Mouse (Mus musculus): ENCODE data around the gene Obscn.

Obscn gene

GRCm38 (mm10) chr11:59141772-59142370 is 5.7 kb upstream of the Obscn start:
- peak; percentile 8 for DNase-seq (ENCODE audit: low read depth)

DNA sequence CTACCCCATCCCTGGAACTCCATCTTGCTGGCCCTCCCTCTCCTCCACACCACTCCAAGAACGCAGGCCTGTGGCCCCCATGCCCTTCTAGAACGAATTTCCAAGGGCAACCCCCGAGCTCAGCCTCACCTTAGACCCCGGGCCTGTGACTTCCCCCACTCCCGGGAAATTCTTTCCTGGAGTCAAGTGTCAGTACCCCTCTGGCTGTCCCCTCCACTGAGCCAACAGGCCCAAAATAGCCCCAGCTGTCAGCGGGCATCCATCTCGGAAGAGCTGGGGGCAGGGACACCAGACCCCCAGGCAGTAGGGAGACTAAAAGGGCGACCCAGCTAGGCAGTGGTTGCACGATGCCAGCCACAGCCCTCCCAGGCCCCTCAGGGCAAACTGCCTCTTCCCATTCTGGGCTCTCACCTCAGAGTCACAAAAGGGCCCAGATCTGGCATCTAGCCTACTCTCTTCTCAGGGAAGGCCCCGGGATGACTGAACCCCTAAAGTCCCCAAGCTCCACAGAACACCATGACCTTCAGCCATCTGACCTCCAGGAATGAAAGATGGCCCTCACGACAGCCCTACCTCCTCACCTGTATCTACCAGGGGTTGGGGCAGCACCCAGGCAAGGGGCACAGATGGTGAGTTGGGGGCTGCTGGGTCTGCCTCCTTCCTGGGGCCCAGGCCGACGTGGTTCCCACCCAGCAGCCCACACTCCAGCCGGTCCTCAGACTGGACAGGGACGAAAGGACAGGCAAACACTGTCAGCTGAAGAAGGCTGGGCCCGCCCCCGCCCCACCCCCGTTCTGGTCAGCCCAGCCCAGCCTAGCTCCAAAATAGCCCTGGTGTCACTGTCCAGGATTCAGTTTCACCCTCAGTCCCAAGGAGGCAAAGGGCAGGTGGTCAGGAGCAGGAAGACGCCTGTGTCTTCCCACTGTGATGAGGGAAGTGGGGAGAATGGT is 2.6 kb upstream of the Obscn start:
- no peak for DNase-seq (ENCODE audit: low read depth)

DNA sequence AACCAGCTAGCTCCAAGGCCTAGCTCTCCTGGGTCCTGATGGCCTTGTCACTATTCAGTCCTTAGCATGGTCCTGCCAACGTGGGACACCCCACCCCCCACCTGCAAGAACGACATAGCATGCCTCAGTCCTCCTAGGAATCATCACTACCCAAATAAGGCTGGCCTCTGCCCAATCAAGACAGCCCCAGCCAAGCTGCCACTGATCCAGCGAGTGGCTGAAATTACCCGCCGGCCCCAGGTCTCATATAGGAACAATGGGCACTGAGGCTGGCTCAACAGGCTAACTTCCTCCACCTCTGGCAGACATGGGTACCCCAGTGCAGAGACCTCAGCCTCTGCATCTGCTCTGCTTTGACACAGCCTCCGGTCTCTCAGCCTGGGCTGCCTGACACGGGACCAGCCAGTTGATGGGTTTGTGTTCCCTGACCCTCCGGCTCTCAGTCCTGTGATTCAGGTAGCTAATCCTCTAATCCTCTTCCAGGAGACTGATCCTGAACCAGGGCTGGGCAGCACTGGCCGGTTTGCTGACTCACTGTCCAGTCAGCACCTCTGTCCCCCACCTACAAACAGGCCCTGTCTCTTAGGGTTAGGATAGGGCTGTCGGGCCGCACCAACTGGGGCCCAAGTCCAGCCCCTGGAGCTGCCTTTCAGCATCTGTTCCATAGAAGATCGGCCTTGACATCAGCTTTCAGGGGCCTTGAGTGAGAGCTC is 948 bp upstream of the Obscn start:
- DNase-seq (ENCODE audit: low read depth), result no peak

- no peak for DNase-seq (ENCODE audit: low read depth)
Measured at GRCm38 (mm10) chr11:59135051-59135820, 966 bp downstream of the Obscn start.

DNA sequence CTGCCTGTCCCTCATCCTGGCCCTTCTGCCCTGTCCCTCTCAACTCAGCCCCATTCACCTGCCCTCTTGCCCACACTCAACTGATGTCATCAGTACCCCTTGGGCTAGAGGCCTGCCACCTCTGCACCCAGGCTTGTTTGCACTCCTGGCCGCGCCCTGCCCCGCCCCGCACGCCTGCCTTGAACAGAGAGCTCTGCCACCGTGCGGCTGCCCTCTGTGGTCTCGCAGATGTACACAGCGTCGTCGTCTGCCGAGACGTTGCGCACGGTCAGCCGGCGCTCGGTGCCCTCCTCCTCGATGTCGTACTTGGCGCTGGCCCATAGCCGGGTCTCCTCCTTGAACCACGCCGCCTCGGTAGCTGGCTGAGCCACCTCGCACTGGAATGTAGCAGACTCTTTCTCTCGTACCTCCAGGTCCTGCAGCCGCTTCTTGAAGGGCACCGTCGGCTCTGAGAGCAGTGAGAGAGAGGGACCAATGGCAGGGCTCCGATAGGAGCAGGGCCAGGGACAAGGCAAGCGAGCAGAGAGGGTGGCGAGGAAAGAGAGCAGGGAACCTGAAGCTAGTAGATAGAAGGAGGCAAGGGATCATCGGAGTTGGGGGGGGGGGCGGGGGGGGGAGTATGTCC is 1.7 kb downstream of the Obscn start:
- no peak for DNase-seq (ENCODE audit: low read depth)

DNA sequence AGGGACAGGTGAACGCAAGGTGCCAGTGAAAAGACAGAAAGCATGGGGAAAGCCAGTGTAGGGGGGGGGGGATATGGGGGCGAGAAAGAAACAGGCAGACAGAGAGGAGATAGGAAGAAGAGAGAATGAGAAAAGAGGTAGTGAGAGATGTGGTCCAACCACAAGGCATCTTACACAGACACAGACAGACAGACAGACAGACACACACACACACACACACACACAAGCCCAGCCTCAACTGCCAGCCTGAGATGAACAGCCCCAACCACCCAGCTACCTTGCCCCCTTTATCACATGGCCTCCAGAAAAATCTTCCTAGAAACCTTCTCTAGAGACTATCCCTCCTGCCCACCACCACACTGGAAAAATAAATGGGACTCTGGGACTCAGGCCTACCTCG is 4.1 kb downstream of the Obscn start:
- no peak for DNase-seq (ENCODE audit: low read depth)

- no peak for DNase-seq (ENCODE audit: low read depth)
Measured at GRCm38 (mm10) chr11:59131348-59131919, 4.8 kb downstream of the Obscn start.

DNA sequence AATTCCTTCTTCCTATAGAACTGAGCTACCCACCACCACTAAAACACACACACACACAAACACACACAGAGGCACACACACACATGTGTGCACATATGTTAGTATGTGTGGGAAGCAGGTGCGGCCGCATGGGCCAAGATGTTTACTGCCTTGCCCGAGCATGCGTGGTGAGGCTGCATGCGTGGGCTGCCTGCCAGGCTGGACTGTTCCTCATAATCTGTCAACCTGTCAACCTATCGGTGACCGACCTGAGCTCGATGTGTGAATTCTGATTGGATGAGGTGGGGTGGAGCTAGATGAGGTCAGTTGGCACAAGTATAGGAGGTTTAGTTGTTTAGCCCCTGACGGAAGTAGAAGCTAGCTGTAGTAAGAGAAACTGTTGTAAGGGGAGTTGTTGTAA is 5.4 kb downstream of the Obscn start:
- no peak for DNase-seq (ENCODE audit: low read depth)

DNA sequence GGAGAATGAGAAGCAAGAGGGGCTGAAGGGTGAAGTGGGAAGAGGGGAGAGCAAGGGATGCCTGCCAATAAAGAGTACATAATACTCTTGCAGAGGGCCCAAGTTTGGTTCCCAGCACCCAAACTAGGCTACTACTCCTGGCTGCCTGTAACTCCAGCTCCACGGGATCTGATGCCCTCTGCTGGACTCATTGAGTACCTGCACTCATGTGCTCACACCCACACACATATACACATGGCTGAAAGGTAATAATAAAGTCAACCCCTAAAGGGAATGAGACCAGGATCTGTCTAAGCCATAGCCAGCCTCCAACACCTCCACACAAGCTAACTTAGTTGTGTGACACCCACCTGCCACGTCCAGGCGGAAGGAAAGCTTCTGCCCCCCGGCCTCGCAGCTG is 30.3 kb downstream of the Obscn start:
- DNase-seq (ENCODE audit: low read depth), result no peak

GRCm38 (mm10) chr11:59102324-59102723 is 33.9 kb downstream of the Obscn start:
- DNase-seq (ENCODE audit: low read depth), result no peak

GRCm38 (mm10) chr11:59098339-59098738 is 37.9 kb downstream of the Obscn start:
- peak; percentile 76 for DNase-seq (ENCODE audit: low read depth)

DNA sequence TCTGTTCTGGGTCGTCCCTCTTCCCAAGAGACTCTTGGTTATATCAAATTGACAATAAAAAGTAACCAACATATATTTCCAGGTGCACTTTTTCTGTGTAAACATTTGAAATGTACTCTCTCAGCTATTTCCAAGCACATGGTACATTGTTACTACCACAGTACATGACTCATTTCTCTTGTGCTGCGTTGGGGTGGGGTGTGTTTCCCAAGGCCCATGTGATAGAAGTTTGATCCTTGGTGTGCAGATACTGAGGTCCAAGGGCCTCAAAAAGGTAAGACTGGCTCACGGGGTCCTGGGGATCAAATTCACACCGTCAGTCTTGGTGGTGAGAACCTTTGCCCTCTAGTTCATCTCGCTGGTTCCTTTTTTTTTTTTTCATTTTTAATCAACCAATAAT is 38.4 kb downstream of the Obscn start:
- peak; percentile 29 for DNase-seq (ENCODE audit: low read depth)

DNA sequence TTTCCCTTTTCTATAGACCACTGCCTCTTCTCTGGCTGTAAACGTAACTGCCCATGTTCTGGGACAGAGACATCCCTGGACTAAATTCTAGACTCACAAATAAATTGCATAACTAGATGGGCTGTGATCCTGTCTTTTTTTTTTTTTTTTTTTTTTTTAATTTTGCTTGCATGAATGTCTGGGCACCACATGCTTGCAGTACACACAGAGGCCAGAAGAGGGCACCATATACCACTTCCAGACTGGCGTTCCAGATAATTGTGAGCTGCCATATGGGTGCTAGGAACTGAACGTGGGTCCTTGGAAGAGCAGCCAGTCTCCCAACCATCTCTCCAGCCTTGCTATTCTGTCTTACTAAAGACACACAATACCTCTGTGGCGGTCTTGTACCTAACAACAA is 42.0 kb downstream of the Obscn start:
- peak; percentile 36 for DNase-seq (ENCODE audit: low read depth)

DNA sequence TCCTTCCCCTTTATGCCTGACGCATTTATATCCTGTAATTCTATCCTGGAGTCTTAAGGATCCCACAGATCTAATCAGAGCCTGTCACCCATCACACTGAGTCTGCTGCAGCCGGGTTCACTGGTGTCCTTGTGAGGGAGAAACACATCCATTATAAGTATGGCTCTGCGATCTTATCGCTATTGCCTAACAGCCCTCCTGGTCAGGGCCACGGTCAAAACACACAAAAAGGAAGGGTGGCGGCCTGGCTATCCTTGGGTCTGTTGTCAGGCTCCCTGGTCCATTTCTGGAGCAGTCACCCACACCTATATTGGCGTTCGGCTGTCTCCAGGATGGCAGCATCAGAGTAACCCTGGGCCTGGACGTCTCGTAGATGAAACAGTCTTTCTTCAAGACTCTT is 48.6 kb downstream of the Obscn start:
- no peak for DNase-seq (ENCODE audit: low read depth)

DNA sequence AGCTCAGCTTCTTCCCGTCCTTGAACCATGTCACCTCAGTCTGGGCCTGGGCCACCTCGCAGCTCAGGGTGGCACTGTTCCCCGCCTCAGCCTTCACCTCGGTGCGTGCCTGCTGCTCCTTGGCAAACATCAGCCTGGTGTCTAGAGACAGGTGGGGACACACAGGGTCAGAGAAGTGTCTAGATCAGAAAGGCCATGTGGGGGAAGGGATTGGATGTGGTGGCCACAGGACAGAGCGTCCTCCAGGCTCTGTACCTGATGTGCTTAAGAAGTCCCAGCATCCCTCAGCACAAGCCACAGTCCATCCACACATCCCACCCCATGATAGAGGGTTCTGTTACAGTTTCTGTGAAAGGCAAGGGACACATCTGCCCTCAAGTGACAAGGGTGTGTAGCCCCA is 51.0 kb downstream of the Obscn start:
- no peak for DNase-seq (ENCODE audit: low read depth)

DNA sequence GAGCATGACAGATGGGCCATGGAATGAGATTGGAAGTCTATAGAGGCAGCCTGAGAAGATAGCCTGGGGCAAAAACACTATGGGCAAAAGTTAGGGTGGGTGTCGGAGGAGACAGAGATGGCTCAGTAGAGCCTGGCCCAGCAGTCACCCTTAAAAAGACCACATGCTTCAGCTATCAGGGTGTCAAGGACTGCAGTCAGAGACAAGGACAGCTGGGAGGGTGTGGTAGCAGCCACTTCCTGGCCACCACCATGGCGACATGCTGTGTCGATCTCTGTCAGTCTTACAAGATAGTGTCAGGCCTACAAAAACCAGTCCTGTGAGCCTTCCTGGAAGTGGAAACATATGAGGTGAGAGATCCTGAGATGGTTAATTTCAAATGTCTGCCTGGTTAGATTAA is 53.1 kb downstream of the Obscn start:
- peak; percentile 29 for DNase-seq (ENCODE audit: low read depth)

- no peak for DNase-seq (ENCODE audit: low read depth)
Measured at GRCm38 (mm10) chr11:59078311-59078710, 57.9 kb downstream of the Obscn start.

- no peak for DNase-seq (ENCODE audit: low read depth)
Measured at GRCm38 (mm10) chr11:59070321-59070720, 65.9 kb downstream of the Obscn start.

DNA sequence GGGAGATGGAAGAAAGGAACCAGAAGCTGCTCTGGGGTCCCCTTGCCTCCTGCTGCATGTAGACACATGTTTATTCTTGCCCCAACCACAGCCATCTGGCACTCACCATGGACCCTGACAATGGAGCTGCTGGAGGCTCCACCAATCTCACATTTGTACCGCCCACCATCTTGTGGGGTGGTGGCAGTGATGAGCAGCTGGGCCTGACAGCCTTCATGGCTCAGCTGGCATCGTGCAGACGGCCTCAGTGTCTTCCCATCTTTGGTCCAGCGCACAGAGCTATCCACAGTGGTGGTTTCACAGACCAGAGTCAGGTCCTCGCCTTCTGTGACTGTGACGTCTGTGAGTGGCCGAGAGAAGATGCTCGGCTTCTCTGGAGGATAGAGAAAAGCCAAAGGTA is 67.3 kb downstream of the Obscn start:
- no peak for DNase-seq (ENCODE audit: low read depth)

GRCm38 (mm10) chr11:59068433-59068832 is 67.8 kb downstream of the Obscn start:
- no peak for DNase-seq (ENCODE audit: low read depth)

DNA sequence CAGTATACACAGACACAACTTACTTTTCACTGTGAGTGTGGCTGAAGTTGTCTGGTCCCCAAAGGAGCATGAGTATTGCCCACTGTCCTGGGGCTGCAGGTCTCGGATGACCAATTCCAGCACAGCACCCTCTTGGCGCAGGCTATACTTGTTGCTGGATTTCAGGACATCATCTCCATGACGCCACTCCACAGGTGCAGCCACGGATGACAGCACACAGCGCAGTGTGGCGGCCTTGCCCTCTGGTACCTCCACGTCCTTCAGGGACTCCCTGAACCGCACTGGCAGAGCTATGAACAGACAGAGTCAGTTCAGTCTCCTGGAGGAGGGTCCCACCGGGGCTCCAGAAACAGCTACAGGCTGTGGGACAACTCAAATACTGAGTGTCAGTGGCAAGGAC is 68.3 kb downstream of the Obscn start:
- no peak for DNase-seq (ENCODE audit: low read depth)

All from 416B (cell line).